Mouse (Mus musculus) MEL (cell line): ENCODE measurements around the gene Tbcb. TPM values are rescaled to one million over a fixed set of nuclear protein-coding genes. Genes with fewer than 3 reads are reported as not detected.

Experiments used
- DNase-seq: peaks from one replicate; pipeline ENCODE4 v3.0.0; 2011; ENCODE audit warnings: low read depth, low spot score
- H3K27ac ChIP-seq: 2 replicates; pipeline ENCODE4 v1.5.1; 2012; ENCODE audit warnings: low read depth, mild to moderate bottlenecking, control low read depth, low read length, moderate library complexity; ENCODE audit not compliant: control insufficient read depth
- H3K27me3 ChIP-seq, 2 experiments: fragments of 150-350 bp in 1 of 2; sonication (generic) in 1 of 2; 2 replicates each; pipeline ENCODE4 v1.6.1; 2012; ENCODE audit warnings: low read length in 2 of 2, mild to moderate bottlenecking in 2 of 2, improper control_type of control experiment in 1 of 2, moderate library complexity in 1 of 2; ENCODE audit not compliant: insufficient read depth in 2 of 2, control insufficient read depth in 1 of 2
- H3K36me3 ChIP-seq, 2 experiments: 2 replicates each; pipeline ENCODE4 v1.6.1; 2012 to 2014; ENCODE audit warnings: low read length in 2 of 2, improper control_type of control experiment in 1 of 2, inconsistent platforms in 1 of 2, mild to moderate bottlenecking in 1 of 2; ENCODE audit not compliant: insufficient read depth in 2 of 2, control insufficient read depth in 1 of 2
- H3K4me1 ChIP-seq, 2 experiments: fragments of 150-350 bp in 1 of 2; sonication (generic) in 1 of 2; 2 replicates each; pipeline ENCODE4 v1.6.1; 2012; ENCODE audit warnings: low read length in 2 of 2, improper control_type of control experiment in 1 of 2, mild to moderate bottlenecking in 1 of 2; ENCODE audit not compliant: insufficient read depth in 2 of 2, control insufficient read depth in 1 of 2
- H3K4me3 ChIP-seq, 2 experiments: fragments of 150-350 bp in 1 of 2; sonication (generic) in 1 of 2; 2 replicates each; pipeline ENCODE4 v1.5.1; 2012; ENCODE audit warnings: low read depth in 2 of 2, low read length in 2 of 2, mild to moderate bottlenecking in 2 of 2, moderate library complexity in 2 of 2, control low read depth in 1 of 2, improper control_type of control experiment in 1 of 2; ENCODE audit not compliant: control insufficient read depth in 1 of 2, insufficient read depth in 1 of 2
- H3K79me2 ChIP-seq: 2 replicates; pipeline ENCODE4 v1.6.1; 2012; ENCODE audit warnings: mild to moderate bottlenecking, low read length, moderate library complexity; ENCODE audit not compliant: control insufficient read depth, poor library complexity, insufficient read depth
- H3K9ac ChIP-seq: 2 replicates; pipeline ENCODE4 v1.6.1; 2012; ENCODE audit warnings: low read depth, mild to moderate bottlenecking, control low read depth, low read length, moderate library complexity; ENCODE audit not compliant: control insufficient read depth, poor library complexity, severe bottlenecking
- H3K9me3 ChIP-seq: fragments of 150-350 bp; sonication (generic); replicated peaks from 2 replicates; pipeline ENCODE4 v1.6.1; 2012; ENCODE audit warnings: mild to moderate bottlenecking, low read length, improper control_type of control experiment, moderate library complexity; ENCODE audit not compliant: insufficient read depth
- BHLHE40 ChIP-seq: IDR thresholded peaks from 2 replicates; pipeline ENCODE4 v1.6.1; 2012; ENCODE audit warnings: low read depth, mild to moderate bottlenecking, inconsistent platforms, low read length, improper control_type of control experiment, borderline replicate concordance
- CTCF ChIP-seq, 3 experiments: IDR thresholded peaks in 2 of 3; conservative IDR thresholded peaks in 1 of 3; 2 replicates each; pipeline ENCODE4 v1.5.1; 2011 to 2012; ENCODE audit warnings: low read length in 3 of 3, low read depth in 2 of 3, mild to moderate bottlenecking in 2 of 3, improper control_type of control experiment in 1 of 3, inconsistent platforms in 1 of 3, mixed read lengths in 1 of 3, moderate library complexity in 1 of 3; ENCODE audit not compliant: control insufficient read depth in 1 of 3, insufficient read depth in 1 of 3, poor library complexity in 1 of 3, severe bottlenecking in 1 of 3
- E2F4 ChIP-seq: IDR thresholded peaks from 2 replicates; pipeline ENCODE4 v1.6.1; 2011; ENCODE audit warnings: low read depth, low read length, improper control_type of control experiment, borderline replicate concordance
- ELF1 ChIP-seq: IDR thresholded peaks from 2 replicates; pipeline ENCODE4 v1.6.1; 2014; ENCODE audit warnings: low read depth, mild to moderate bottlenecking, inconsistent platforms, low read length, improper control_type of control experiment, moderate library complexity
- EP300 ChIP-seq, 2 experiments: IDR thresholded peaks; 2 replicates each; pipeline ENCODE4 v1.6.1; 2011; ENCODE audit warnings: improper control_type of control experiment in 2 of 2, low read length in 2 of 2, low read depth in 1 of 2, mild to moderate bottlenecking in 1 of 2
- ETS1 ChIP-seq: IDR thresholded peaks from 2 replicates; pipeline ENCODE4 v1.6.1; 2012; ENCODE audit warnings: low read depth, mild to moderate bottlenecking, inconsistent platforms, low read length, improper control_type of control experiment, moderate library complexity
- GATA1 ChIP-seq: IDR thresholded peaks from 2 replicates; pipeline ENCODE4 v1.6.1; 2011; ENCODE audit warnings: low read depth, low read length, improper control_type of control experiment
- HCFC1 ChIP-seq: IDR thresholded peaks from 2 replicates; pipeline ENCODE4 v1.6.1; 2012; ENCODE audit warnings: low read depth, mild to moderate bottlenecking, inconsistent platforms, low read length, improper control_type of control experiment, moderate library complexity
- JUND ChIP-seq: IDR thresholded peaks from 2 replicates; pipeline ENCODE4 v1.6.1; 2011; ENCODE audit warnings: low read depth, mild to moderate bottlenecking, improper control_type of control experiment, low read length
- MAFK ChIP-seq: IDR thresholded peaks from 2 replicates; pipeline ENCODE4 v1.6.1; 2011; ENCODE audit warnings: low read depth, mild to moderate bottlenecking, low read length, improper control_type of control experiment, borderline replicate concordance
- MAX ChIP-seq: IDR thresholded peaks from 2 replicates; pipeline ENCODE4 v1.6.1; 2011; ENCODE audit warnings: low read length, improper control_type of control experiment
- MYB ChIP-seq: IDR thresholded peaks from 2 replicates; pipeline ENCODE4 v1.6.1; 2011; ENCODE audit warnings: mild to moderate bottlenecking, low read depth, low read length, improper control_type of control experiment
- NELFE ChIP-seq: IDR thresholded peaks from 2 replicates; pipeline ENCODE4 v1.6.1; 2011; ENCODE audit warnings: low read depth, low read length, improper control_type of control experiment
- NRF1 ChIP-seq: IDR thresholded peaks from 2 replicates; pipeline ENCODE4 v1.6.1; 2014; ENCODE audit warnings: low read depth, mild to moderate bottlenecking, inconsistent platforms, low read length, improper control_type of control experiment, moderate library complexity; ENCODE audit not compliant: poor library complexity, insufficient read depth, severe bottlenecking
- POLR2AphosphoS2 ChIP-seq: IDR thresholded peaks from 2 replicates; pipeline ENCODE4 v1.6.1; 2011; ENCODE audit warnings: low read length, improper control_type of control experiment
- POLR2AphosphoS5 ChIP-seq: IDR thresholded peaks from 2 replicates; pipeline ENCODE4 v1.6.1; 2012; ENCODE audit warnings: low read depth, borderline replicate concordance, mild to moderate bottlenecking, inconsistent platforms, low read length, moderate library complexity, mixed read lengths
- RAD21 ChIP-seq: IDR thresholded peaks from 2 replicates; pipeline ENCODE4 v1.6.1; 2011; ENCODE audit warnings: mild to moderate bottlenecking, low read depth, low read length, improper control_type of control experiment
- RCOR1 ChIP-seq: IDR thresholded peaks from 2 replicates; pipeline ENCODE4 v1.6.1; 2012; ENCODE audit warnings: low read depth, mild to moderate bottlenecking, inconsistent platforms, low read length, improper control_type of control experiment
- TAL1 ChIP-seq: IDR thresholded peaks from 2 replicates; pipeline ENCODE4 v1.6.1; 2012; ENCODE audit warnings: mild to moderate bottlenecking, inconsistent platforms, low read length, moderate library complexity, mixed read lengths
- TBP ChIP-seq: IDR thresholded peaks from 2 replicates; pipeline ENCODE4 v1.8.0; 2011; ENCODE audit warnings: low read depth, low read length, improper control_type of control experiment
- ZKSCAN1 ChIP-seq: IDR thresholded peaks from 2 replicates; pipeline ENCODE4 v1.6.1; 2012; ENCODE audit warnings: low read depth, mild to moderate bottlenecking, inconsistent platforms, low read length, improper control_type of control experiment, moderate library complexity
- ZNF384 ChIP-seq: IDR thresholded peaks from 2 replicates; pipeline ENCODE4 v1.6.1; 2012; ENCODE audit warnings: low read depth, mild to moderate bottlenecking, inconsistent platforms, low read length, improper control_type of control experiment
- polyA plus RNA-seq, 2 experiments: library from polyadenylated mRNA; stranded (reverse) in 1 of 2; unstranded in 1 of 2; fragments of >175 nt in 1 of 2; fragments of >200 nt in 1 of 2; gene quantifications; 2 replicates each; pipeline versions ENCODE4 v1.2.1 to v1.2.4; 2012; ENCODE audit warnings: low replicate concordance in 2 of 2, low read depth in 1 of 2; ENCODE audit not compliant: insufficient read length in 2 of 2, insufficient read depth in 1 of 2, missing spikeins in 1 of 2
- total RNA-seq: library from RNA; depleted of rRNA; stranded (reverse); fragments of 300-350 nt; gene quantifications from 2 replicates; pipeline ENCODE4 v1.2.3, GENCODE M21; 2012

Tbcb gene
- total and polyA plus RNA-seq, 3 experiments = 54.8 to 72.6 TPM; not detected in 1

DNA sequence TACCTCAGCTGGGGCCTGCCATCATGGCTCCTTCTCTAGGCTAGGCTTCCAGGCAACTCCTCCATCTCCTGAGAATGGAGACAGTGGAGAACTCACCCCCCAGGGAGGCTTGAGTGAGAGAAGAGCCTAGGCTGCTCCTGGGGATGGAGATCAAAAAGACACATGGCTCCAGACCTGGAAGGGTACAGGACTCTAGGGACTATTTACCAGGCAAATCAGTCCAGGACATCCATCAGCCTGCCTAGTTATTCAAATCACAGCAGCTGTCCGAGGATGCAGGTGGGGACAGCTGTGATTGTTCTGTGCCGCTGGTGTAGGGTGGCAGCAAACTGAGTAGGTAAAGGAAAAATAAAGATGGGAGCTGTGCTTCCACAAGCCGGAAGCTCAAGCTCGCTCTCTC lies 3.6 kb upstream of the Tbcb start, which contains the start of gene Ovol3:
Gene Ovol3, minus strand, starts transcription at position 101 of the 400 bp plus-strand sequence.
- H3K27me3 ChIP-seq = no peaks in the 10 kb centered on the region
- H3K4me3 ChIP-seq = no peak within 1 kb of the TSS
- H3K4me1 ChIP-seq = peaks cover 0 to 9% of the 10 kb centered on the region in 2 experiments; a peak in 1 of 4 replicates
- TF ChIP-seq EP300 (IDR thresholded peaks at IDR 0.05; ENCODE audit: low read depth in 1 of 2, low read length in 2 of 2) = no peak
- TF ChIP-seq POLR2AphosphoS5 = no peak
- no peak for TF ChIP-seq POLR2AphosphoS2
- no peak for TF ChIP-seq TAL1
- TF ChIP-seq HCFC1 = no peak
- TF ChIP-seq NELFE = no peak
- no peak for TF ChIP-seq BHLHE40
- no peak for TF ChIP-seq CTCF (IDR thresholded peaks at IDR 0.05 in 2 of 3, conservative IDR thresholded peaks at IDR 0.05 in 1 of 3; ENCODE audit: control insufficient read depth in 1 of 3, insufficient read depth in 1 of 3, low read depth in 2 of 3, low read length in 3 of 3, poor library complexity in 1 of 3, severe bottlenecking in 1 of 3)
- TF ChIP-seq E2F4 = no peak
- TF ChIP-seq ELF1 = no peak
- TF ChIP-seq NRF1 = no peak
- no peak within 1 kb of the TSS for H3K9ac ChIP-seq
- H3K27ac ChIP-seq = no peak within 1 kb of the TSS
- H3K36me3 ChIP-seq = no peaks in the 10 kb centered on the region
- DNase-seq = no peak
- H3K9me3 ChIP-seq = no peaks in the 10 kb centered on the region
- H3K79me2 ChIP-seq = peaks cover 7% of the 10 kb centered on the region

DNA sequence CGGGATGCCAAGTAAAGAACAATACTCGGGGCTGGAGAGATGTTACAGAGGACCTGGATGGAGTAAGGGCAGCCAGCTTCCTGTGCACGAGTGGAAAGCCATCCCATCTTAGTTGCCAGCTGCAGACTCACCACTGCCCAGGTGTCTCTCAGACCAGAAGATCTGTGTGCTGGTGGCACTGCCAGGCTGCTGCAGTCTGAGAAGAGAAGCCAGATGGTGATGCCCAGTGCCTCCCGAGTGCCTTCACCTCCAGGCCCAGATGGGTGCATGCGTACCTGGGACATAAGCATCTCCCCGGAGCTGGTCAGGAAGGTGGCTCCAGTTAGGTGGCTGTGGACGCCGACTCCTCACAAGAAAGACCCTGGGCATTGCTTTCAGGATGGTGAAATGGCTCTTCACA lies 3.0 kb upstream of the Tbcb start:
- Histone ChIP-seq H3K36me3 (no peaks in the 10 kb centered on the region), H3K27ac (no peak overlapping the region), H3K9me3 (no peaks in the 10 kb centered on the region), H3K27me3 (no peaks in the 10 kb centered on the region), H3K4me1 (peaks cover 0 to 9% of the 10 kb centered on the region in 2 experiments; a peak in 1 of 4 replicates), H3K9ac (no peak overlapping the region), H3K79me2 (peaks cover 7% of the 10 kb centered on the region), H3K4me3 (no peak overlapping the region)
- no peak for DNase-seq
- TF ChIP-seq JUND (no peak), ZKSCAN1 (no peak), RAD21 (no peak), RCOR1 (no peak), MAFK (no peak), POLR2AphosphoS2 (no peak), MYB (no peak), HCFC1 (no peak), ETS1 (no peak), ZNF384 (no peak), GATA1 (no peak), MAX (no peak), TBP (no peak), NRF1 (no peak)
- TF ChIP-seq, all 39 proteins: peak for 0
